Mouse (Mus musculus) thymus, adult 2 months (tissue): ENCODE data around the gene Sox6.

ENCODE experiments used
- CTCF ChIP-seq: fragments of 200-500 bp; IDR thresholded peaks from 2 replicates; pipeline ENCODE4 v1.5.1; 2012; ENCODE audit warnings: mild to moderate bottlenecking, control low read depth, low read length, moderate library complexity, borderline replicate concordance; ENCODE audit not compliant: control insufficient read depth, poor library complexity, insufficient read depth; ENCODE audit errors: extremely low read depth
- POLR2A ChIP-seq: fragments of 200-500 bp; IDR thresholded peaks from 2 replicates; pipeline ENCODE4 v1.6.1; 2012; ENCODE audit warnings: mild to moderate bottlenecking, low read length, control low read depth, moderate library complexity; ENCODE audit not compliant: control insufficient read depth, poor library complexity, insufficient read depth; ENCODE audit errors: extremely low read depth

- no peak for TF ChIP-seq CTCF
- no peak for TF ChIP-seq POLR2A
These were observed 376.5 kb downstream of the Sox6 start for GRCm38 (mm10) chr7:115662121-115662520.
